Mouse (Mus musculus) cerebellum, adult 2 months (tissue): ENCODE data around the gene Gmppb. TPM values are rescaled to one million over a fixed set of nuclear protein-coding genes. Genes with fewer than 3 reads are reported as not detected.

Source experiments
- DNase-seq, 2 experiments: peaks; one replicate each; pipeline ENCODE4 v3.0.0; 2021
- H3K27ac ChIP-seq: fragments of 200-500 bp; 2 replicates; pipeline ENCODE4 v1.5.1; 2012; ENCODE audit warnings: low read length, control low read depth, inconsistent platforms; ENCODE audit not compliant: insufficient read depth
- H3K27me3 ChIP-seq: fragments of 200-500 bp; 2 replicates; pipeline ENCODE4 v1.6.1; 2012; ENCODE audit warnings: inconsistent platforms, mild to moderate bottlenecking, low read length, moderate library complexity; ENCODE audit not compliant: control insufficient read depth, insufficient read depth
- H3K4me1 ChIP-seq: fragments of 200-500 bp; 2 replicates; pipeline ENCODE4 v1.6.1; 2011; ENCODE audit warnings: low read length; ENCODE audit not compliant: control insufficient read depth, insufficient read depth
- H3K4me3 ChIP-seq: fragments of 200-500 bp; replicated peaks from 2 replicates; pipeline ENCODE3; 2011; ENCODE audit warnings: mild to moderate bottlenecking, low read depth, low read length, control low read depth; ENCODE audit not compliant: insufficient read depth
- CTCF ChIP-seq: fragments of 200-500 bp; IDR thresholded peaks from 2 replicates; pipeline ENCODE4 v1.5.1; 2011; ENCODE audit warnings: low read depth, mild to moderate bottlenecking, control low read depth, low read length, moderate library complexity, borderline replicate concordance; ENCODE audit not compliant: insufficient read depth
- POLR2A ChIP-seq: fragments of 200-500 bp; IDR thresholded peaks from 2 replicates; pipeline ENCODE4 v1.6.1; 2011; ENCODE audit warnings: low read length, control low read depth, borderline replicate concordance; ENCODE audit not compliant: insufficient read depth
- WGBS: fragments of 180-500 bp; shearing (Covaris S2); methylation state at CpG from one replicate; pipeline ENCODE4 v1.1.7; 2018; 5-methylcytosine and 5-hydroxymethylcytosine counted together
- polyA plus RNA-seq: library from polyadenylated mRNA; depleted of rRNA; stranded (reverse); fragments of >200 nt; gene quantifications from 2 replicates; pipeline ENCODE4 v1.2.3, GENCODE M21; 2012

The Gmppb gene
- polyA plus RNA-seq, 1 experiment, result 16.5 TPM

DNA sequence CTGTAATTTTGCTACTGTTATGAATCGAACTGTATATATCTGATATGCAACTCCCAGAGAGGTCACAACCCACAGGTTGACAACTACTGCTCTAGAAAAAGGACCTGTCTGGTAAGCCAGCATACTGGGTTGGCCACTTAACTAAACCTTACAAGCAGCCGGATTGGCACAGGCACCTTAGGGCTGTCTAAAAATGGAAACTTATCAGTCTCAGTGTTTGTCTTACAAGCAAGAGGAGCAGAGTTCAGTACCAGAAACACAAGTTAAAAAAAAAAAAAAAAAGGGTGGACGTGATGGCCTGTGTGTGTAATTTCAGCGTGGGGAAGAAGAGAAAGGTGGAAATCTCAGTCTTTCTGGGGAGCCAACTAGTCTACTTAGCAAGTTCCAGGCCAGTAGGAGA is 22.8 kb downstream of the Gmppb start:
- Histone ChIP-seq H3K4me3 (no peak overlapping the region), H3K4me1 (peaks cover 44% of the 10 kb centered on the region), H3K27ac (peak overlapping the region; percentile 100), H3K27me3 (no peaks in the 10 kb centered on the region)
- DNase-seq, result no peak
- TF ChIP-seq POLR2A (no peak), CTCF (no peak)
- 50% methylated on average over 4 of the region's 4 CpGs for WGBS

- WGBS, result 16% methylated on average over 9 of the region's 9 CpGs
- H3K27me3 ChIP-seq, result no peaks in the 10 kb centered on the region
Observed at GRCm38 (mm10) chr9:108072481-108072924, 23.5 kb downstream of the Gmppb start.

DNA sequence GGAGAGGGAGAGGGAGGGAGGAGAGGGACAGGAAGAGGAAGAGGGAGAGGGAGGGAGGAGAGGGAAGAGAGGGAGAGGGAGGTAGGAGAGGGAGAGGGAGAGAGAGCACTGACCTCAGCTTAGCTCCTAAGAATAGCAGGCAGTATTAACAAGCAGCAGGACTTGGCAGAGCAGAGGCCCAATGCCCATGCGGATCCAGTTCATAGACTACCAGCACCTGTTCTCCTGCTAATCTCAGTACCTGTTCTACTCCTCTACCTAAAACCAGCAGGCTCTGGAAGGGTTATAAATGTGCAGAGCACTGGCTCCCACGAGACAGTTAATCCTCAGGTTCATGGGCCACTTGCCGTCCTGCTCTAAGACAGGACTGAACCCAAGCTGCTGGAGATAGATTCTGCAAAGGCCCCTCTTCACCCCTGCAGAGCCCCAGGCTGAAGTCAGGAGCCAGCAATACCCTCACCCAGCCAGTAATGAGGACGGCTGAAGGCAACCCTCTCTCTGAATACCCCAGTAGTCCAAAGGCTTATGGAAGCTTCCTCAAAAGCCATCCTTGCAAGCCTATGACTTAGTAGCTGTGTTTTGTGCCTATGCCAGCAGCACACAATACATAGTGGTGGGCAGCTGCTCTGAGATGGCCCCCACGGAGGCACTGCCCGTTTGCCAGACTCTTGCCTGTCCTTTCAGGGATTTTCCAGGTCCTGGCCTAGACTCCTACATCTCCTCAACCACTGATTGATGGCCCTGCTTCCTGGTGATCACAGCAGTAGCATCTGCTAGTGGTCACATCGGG is 24.3 kb downstream of the Gmppb start:
- WGBS, result 9% methylated on average over 7 of the region's 7 CpGs
- H3K4me1 ChIP-seq, result peaks cover 47% of the 10 kb centered on the region
- no peak overlapping the region for H3K4me3 ChIP-seq

More at GRCm38 (mm10) chr9:108072481-108072924, 23.5 kb downstream of the Gmppb start:
- TF ChIP-seq POLR2A, result 0 out of 2 replicates have a peak, but pooled peaks have one; percentile 26
- no peak for TF ChIP-seq CTCF
- Histone ChIP-seq H3K4me1 (peaks cover 43% of the 10 kb centered on the region), H3K27ac (peak overlapping the region; percentile 100), H3K4me3 (peak overlapping the region; percentile 11)
- DNase-seq, result peak; percentile 71 to 77

GRCm38 (mm10) chr9:108080168-108080567 is 31.1 kb downstream of the Gmppb start, which contains the start of gene Mst1:
TSS of gene Mst1 (plus strand) at chr9:108080436.
- H3K4me3 ChIP-seq, result peak within 1 kb of the TSS; percentile 61
- DNase-seq, result no peak
- 85% methylated on average over 5 of the region's 5 CpGs for WGBS
- H3K27me3 ChIP-seq, result no peaks in the 10 kb centered on the region
- no peak for TF ChIP-seq POLR2A
- no peak for TF ChIP-seq CTCF
- peaks cover 26% of the 10 kb centered on the region for H3K4me1 ChIP-seq
- H3K27ac ChIP-seq, result peak within 1 kb of the TSS; percentile 75

More for the DNA sequence above, 24.3 kb downstream of the Gmppb start:
- Histone ChIP-seq H3K27me3 (no peaks in the 10 kb centered on the region), H3K27ac (peak overlapping the region; percentile 100)
- TF ChIP-seq POLR2A (peak; percentile 52; the same call in 1 of the 2 replicates), CTCF (no peak)
- peak; percentile 85 to 96 for DNase-seq

- 6% methylated on average over 19 of the region's 19 CpGs for WGBS
- H3K4me1 ChIP-seq, result peaks cover 19% of the 10 kb centered on the region
- no peak overlapping the region for H3K4me3 ChIP-seq
- no peaks in the 10 kb centered on the region for H3K27me3 ChIP-seq
- DNase-seq, result no peak
- no peak overlapping the region for H3K27ac ChIP-seq
- TF ChIP-seq CTCF, result no peak
Observed at GRCm38 (mm10) chr9:108082549-108082948, 33.5 kb downstream of the Gmppb start.

GRCm38 (mm10) chr9:108082988-108083431 is 34.0 kb downstream of the Gmppb start, which contains the start of gene Rnf123:
TSS of gene Rnf123 (minus strand) at chr9:108083346.
- DNase-seq, result no peak
- WGBS, result 37% methylated on average over 12 of the region's 12 CpGs
- Histone ChIP-seq H3K4me1 (peaks cover 15% of the 10 kb centered on the region), H3K27ac (no peak within 1 kb of the TSS), H3K4me3 (no peak within 1 kb of the TSS), H3K27me3 (no peaks in the 10 kb centered on the region)
- TF ChIP-seq POLR2A (no peak; the same call in 1 of the 2 replicates), CTCF (no peak)

DNA sequence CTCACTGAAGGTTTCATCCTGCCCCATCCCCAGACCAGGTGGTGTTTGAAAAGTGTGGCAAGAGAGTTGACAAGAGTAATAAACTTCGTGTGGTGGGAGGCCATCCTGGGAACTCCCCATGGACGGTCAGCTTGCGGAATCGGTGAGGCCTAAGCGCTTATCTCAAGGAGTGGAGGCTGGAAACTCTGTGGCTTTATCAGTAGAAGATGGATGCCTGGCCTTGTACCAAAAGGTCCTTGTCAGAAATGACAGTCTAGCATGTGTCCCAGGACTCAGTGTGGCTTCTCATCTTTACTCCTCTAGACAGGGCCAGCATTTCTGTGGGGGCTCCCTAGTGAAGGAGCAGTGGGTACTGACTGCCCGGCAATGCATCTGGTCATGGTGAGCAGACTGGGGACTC is 34.5 kb downstream of the Gmppb start:
- 90% methylated on average over 6 of the region's 6 CpGs for WGBS
- DNase-seq, result no peak
- Histone ChIP-seq H3K27ac (no peak overlapping the region), H3K4me3 (no peak overlapping the region), H3K4me1 (peaks cover 15% of the 10 kb centered on the region), H3K27me3 (no peaks in the 10 kb centered on the region)
- TF ChIP-seq CTCF (no peak), POLR2A (no peak)

GRCm38 (mm10) chr9:108085261-108085660 is 36.2 kb downstream of the Gmppb start:
- no peak overlapping the region for H3K4me3 ChIP-seq
- H3K4me1 ChIP-seq, result peaks cover 11% of the 10 kb centered on the region
- no peak for DNase-seq
- 88% methylated on average over 4 of the region's 4 CpGs for WGBS
- TF ChIP-seq CTCF, result no peak
- no peak for TF ChIP-seq POLR2A
- H3K27ac ChIP-seq, result no peak overlapping the region
- no peaks in the 10 kb centered on the region for H3K27me3 ChIP-seq
